Mouse (Mus musculus) cerebellum, adult 9-10 months (tissue): Measurements from ENCODE around the gene Ttc22.

Source experiments
- DNase-seq: peaks from one replicate; pipeline ENCODE4 v3.0.0; 2022

Ttc22 gene

GRCm38 (mm10) chr4:106664697-106665096 lies 42.5 kb downstream of the Ttc22 start:
- DNase-seq, result no peak

GRCm38 (mm10) chr4:106665269-106665668 lies 43.0 kb downstream of the Ttc22 start:
- DNase-seq, result no peak

DNA sequence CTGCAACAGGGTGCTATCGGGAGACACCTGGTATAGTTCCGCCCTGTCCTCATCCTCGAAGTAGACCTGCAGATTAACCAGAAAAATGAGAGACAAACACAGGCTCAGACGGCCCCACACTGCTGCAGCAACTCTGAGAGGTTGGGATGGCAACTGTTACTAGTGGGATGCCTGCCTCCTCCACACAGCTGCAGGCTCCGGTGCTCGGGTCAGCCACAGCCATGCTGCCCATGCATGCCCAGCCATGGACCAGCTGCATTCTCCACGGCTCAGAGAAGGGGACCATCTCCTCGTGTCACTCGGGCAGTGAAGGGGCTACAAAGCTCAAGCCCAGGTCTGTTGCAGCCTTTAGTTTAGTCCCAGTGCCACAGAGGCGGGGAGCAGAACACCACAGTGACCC lies 43.4 kb downstream of the Ttc22 start:
- no peak for DNase-seq

GRCm38 (mm10) chr4:106666546-106666945 lies 44.3 kb downstream of the Ttc22 start:
- no peak for DNase-seq

DNA sequence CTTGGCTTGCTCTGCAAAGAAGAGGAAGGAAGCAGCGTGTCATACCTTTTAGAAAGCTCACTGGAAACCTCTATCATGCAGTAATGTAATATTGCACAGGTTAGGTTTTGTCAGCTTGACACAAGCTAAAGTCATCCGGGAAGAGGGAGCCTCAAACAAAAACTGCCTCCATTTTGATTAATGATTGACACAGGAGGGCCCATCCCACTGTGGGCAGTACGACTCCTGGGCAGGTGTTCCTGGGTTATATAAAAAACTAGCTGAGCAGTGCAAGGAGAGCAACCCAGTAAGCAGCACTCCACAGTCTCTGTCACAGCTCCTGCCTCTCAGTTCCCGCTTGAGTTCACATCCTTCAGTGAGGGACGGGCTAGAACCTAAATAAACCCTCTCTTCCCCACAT lies 54.5 kb downstream of the Ttc22 start:
- DNase-seq, result no peak

GRCm38 (mm10) chr4:106678442-106679118 lies 56.3 kb downstream of the Ttc22 start, which contains the start of gene Ttc4:
TSS of gene Ttc4 (minus strand) at chr4:106678944.
- peak; percentile 84 for DNase-seq

DNA sequence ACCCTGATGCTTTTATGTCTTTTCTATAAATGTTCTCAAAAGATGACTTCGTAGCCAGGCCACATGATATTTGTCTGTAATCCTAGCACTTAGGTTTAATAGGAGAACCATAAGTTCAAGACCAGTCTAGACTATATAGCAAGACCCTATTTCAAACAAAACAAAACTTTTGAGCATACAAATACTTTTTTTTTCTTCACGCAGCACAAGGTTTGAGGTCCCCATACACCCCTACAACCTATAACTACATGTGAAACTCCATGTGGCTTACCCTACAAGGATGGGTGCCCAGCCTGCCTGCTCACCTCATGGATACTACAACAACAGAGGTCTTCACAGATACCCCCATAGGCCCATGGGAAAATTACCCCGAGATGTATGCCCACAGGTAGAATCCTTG lies 56.9 kb downstream of the Ttc22 start:
- no peak for DNase-seq

GRCm38 (mm10) chr4:106680955-106681354 lies 58.7 kb downstream of the Ttc22 start:
- no peak for DNase-seq

- no peak for DNase-seq
Observed at GRCm38 (mm10) chr4:106688636-106689296, 66.5 kb downstream of the Ttc22 start.
